Mouse (Mus musculus) brain, adult 2 months (tissue): ENCODE results near the gene Acsl4.
A peak's percentile ranks its signal among the peaks of the same experiment; 100 is the strongest.

Source experiments
- DNase-seq: peaks from one replicate; pipeline ENCODE4 v3.0.0; 2011; ENCODE audit warnings: low read depth, low spot score

The Acsl4 gene

DNA sequence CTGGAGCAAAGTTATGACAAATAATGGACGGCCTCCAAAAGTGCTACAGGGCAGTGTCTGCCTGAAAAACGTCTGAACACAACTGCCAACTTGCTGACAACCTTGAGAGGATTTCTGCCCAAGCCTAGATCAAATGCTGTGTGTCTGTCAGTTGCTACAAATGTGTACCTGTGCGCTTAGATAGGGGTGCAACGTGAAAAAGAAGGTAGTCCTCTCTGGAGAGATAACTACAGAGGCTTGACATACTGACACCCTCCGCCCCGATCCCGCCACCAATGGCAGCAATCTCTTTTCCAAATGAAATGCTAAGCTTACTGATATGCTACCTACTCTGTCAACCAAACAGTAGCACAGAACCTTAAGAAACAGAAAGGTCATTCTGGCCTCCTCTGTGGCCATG, 31.3 kb downstream of the Acsl4 start:
- DNase-seq: no peak

DNA sequence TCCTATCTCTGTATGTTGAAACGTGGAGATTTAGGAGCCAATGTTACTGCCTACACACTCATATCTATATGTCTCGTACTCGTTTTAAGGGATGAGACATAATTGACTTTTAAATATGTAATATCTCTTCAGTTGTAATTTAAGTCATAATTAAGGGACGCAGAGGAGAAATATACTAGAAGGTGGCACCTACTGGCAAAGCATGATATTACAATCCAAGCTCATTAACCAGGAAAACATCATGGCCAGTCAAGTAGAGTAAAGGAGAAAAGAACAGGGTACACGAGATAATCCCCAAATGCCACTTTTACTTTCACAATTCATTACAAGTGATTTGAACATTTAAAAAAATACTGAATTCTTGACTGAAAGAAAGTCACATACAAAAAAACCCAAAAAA, 31.9 kb downstream of the Acsl4 start:
- no peak for DNase-seq

DNA sequence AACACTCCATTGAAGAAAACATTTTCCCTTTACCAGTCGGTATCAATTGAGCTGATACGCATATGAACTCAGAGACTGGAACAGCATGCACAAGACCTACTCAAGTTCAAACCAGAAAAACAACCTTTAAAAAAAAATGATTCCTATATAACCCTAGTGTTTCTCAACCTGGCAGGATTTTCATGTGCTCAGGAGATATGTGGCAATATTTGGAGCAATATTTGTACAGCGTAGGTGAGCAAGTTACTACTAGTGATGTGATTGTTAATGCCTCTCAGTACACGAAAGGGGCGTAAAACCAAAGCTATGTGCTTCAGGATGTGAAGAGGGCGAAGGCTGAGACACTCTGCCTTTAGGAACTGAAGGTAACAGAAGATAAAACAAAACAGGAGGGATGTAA, 54.1 kb downstream of the Acsl4 start:
- no peak for DNase-seq

DNA sequence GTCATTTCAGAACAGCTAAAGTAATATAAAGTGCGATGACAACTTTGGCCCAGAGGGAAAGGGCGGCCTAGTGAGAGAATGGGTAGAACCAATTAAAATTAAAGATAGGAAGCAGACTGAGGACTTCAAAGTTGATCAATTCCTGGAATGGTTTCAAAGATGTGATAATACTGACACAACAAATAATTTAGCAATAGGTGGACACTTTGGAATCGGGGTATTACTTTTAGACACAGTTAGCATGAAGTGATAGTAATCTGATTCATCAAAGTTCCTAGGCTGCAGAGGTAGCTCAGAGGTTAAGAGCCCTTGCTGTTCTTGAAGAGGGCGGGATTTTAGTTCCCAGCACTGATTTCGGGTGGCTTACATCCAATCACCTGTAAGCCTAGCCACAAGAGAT, 54.8 kb downstream of the Acsl4 start:
- no peak for DNase-seq

DNA sequence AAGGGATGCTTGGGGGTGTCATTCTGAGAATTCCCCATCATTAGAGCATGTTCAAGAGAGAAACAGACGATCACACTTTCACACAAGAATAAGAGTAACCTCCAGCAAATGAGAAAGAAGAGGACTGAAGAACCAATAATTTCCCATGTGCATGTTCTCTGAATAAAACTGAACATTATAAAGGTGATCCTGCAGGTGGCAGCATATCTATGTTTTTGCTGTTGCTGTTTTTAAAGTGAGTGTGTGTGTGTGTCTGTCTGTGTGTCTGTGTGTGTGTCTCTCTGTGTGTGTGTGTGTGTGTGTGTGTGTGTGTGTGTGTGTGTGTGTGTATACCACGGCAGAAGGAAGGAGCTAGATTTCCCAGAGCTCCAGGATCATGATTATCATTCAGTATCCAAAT, 64.6 kb downstream of the Acsl4 start:
- peak; percentile 23 for DNase-seq

DNA sequence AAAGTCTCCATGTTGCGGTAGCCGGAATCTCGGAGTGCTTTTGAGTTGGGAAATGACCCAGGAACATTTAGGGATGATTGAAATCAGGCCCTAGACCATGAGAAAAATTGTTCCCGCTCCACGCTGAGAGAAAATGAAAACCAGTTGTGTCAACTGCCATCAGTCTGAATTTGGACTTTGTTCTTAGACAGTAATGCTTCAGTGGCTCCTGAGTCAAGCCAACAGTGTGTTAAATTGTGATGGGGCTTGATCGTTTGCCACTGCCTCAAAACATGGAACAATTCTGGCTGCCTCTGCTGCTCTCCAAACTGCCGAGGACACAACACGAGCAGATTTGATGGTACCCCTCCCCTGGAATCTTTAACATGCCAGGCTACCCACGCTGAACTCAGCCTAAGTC, 74.2 kb downstream of the Acsl4 start:
- DNase-seq: no peak

DNA sequence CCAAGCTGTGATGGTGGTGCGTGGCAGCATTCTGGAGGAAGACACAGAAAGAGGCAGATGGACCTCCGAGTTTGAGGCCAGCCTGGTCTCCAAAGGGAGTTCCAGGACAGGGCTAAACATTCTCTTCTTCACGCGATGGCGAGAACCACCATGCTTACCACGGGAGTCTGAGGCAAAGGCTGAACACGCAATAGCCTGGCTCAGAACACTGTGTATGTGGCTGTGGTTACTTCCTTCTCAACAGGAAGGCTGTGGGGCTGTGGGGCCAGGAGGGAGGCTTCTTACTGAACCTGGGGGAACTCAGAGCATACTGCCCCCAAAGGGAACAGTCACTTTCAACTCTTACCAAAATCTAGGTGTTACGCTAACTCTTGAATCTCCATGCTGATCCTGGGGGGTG, 75.1 kb downstream of the Acsl4 start:
- no peak for DNase-seq

DNA sequence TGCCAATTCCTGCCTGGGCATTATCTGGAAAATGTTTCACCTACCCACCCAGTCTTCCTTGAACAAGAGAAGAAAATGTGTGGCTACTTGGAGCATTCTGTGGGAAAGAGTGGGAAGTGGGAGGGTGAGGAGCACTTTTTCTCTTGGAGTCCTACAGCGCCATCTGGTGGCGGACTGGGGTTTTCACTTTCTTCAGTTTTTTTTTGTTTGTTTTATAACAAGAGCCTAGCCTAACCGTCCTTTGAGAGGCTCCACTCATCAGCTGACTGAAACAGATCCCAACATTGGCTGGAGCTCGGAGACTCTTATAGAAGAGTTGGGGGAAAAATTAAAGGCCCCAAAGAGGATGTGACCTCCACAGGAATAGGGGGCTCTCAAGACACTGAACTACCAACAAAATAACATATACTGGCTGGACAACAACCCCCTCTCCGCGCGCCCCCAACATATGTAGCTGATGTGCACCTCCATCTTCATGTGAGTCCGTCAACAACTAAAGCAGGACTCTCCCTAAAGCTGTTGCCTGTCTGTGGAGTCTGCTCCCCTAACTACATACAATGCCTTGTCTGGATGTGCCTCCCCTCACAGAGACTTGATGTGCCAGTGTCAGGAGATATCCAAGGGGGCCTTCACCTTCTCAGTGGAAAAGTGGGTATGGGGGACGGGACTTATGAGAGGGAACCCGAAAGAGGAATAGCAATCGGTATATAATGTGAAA, 75.9 kb downstream of the Acsl4 start:
- DNase-seq: peak; percentile 88

DNA sequence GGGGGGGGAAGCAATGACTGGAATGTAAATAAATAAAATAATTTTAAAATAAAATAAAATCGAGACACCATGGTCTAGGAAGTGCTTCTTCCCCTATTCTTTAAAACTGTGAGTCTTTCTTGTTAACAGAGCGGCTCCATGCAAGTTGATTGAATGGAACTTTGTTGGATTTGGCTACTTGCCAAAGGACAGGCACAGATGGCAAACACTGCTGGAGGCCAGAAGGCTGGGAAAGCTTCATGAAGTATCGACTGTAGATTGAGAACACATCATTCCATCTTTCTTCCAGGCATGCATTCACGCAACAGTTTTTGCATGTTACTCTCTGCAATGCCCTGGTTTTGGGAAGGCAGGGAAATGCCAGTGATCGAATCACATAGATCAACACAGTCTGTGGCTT, 79.9 kb downstream of the Acsl4 start:
- DNase-seq: peak; percentile 69

DNA sequence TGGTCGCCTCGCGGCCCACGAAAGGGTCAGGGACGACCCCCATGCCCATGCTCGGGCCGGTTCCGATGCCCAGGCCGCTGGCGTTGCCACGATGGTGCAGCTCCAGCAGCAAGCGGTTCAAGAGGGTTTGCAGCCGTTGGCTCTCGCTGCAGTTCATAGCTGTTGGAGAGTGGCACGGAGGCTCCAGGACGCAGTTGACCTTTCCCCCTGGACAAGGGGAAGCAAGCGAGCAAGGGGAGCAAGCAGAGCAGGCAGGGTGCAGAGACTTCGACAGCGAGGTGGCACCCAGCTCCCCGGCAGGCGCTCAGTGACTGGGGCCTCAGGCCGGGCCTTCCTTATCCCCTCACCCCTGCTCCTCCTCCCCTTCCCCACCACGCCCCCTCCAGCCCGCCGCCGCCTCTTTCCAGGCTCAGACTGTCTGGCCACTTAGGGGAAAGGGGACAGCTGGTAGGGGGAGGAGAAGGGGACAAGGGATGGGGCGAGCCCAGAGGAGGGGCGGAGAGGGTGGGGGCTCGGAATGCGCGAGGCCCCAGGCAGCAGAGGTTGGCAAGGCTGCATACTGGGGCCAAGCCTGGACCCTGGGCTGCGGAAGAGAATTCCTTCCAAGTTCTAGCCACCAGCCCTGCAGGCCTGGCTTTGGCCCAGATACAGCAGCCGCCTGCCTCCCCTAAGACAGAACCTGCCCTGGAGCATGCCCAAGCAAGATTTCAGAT, 84.3 kb downstream of the Acsl4 start, which contains the start of gene Kcne1l:
Gene Kcne1l, minus strand, starts transcription at position 426 of the 713 bp plus-strand sequence.
- DNase-seq: no peak

DNA sequence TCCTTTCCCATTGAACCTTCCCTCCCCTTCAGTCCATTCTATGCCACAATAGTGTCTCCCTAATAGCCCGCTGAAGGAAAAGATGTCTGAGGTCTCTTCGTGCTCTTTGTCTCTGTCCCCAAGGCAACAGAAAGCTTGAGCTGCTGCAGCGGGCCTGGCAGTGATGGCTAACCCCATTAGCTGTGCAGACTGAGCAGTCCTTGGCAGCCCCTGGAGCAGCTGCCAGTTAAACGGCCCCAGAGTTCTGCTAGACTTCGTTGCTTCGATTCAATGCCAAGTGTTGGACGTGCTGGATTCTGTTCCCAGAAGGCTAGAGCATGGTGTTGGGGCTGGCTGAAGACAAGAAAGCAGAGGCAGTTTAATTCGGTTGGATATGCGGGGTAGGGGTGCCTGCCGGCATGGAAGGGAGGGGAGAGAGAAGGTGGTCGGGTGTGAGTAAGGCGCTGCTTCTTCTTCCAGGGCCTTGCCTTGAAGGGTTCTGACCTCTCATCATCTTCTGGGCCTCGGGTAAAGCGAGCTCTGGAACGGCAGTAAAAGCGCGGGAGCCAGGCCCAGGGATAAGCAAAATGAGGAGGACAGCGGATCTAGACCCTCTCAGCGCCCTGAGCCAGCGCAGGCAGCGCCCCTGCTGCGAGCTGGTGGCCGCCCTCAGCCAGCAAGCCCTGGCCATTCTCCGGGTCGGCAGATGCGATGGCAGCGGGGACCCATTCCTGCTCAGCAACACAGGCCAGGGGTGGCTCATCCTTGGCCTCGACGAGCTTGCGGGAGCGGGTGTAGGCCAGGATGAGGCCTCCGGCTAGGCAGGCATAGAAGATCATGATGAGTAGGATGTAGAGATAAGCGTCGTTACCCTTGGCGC, 85.1 kb downstream of the Acsl4 start:
- peak; percentile 11 for DNase-seq

DNA sequence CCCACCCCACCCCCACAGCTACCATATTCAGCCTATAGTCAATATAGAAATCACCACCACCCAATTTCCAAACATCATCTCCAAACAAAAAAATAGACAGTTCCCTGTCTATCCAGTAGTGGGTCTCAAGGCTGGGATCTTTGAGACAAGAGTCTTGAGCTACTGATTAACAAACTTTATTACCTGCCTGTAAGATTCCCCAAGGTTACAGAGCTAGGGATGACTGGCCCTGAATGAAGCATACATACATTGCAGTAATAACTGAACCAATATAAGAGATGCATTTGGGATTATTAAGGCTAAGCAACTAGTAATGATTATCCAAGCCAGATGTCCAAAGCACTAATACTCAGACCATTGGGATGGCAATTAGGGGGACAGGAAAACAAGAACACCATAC, 85.7 kb downstream of the Acsl4 start:
- no peak for DNase-seq

DNA sequence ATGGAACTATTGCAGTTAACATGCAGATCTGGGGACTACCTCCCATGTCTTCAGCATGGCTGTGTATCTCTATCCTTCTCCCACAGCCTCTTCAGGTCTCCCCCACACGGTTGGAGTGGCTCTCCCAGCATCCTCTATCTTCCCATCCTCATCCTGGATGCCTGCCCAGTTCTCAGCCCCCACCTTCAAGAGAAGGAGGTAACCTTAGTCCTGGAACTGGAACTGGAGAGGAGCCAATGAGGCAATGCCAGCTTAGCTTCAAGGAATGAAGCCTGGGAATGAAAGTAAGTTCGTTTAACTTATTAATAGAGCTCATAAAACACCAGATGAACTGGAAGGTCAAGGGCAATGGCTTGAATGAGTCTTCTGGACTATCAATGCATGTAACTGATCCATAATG, 86.9 kb downstream of the Acsl4 start:
- DNase-seq: no peak

DNA sequence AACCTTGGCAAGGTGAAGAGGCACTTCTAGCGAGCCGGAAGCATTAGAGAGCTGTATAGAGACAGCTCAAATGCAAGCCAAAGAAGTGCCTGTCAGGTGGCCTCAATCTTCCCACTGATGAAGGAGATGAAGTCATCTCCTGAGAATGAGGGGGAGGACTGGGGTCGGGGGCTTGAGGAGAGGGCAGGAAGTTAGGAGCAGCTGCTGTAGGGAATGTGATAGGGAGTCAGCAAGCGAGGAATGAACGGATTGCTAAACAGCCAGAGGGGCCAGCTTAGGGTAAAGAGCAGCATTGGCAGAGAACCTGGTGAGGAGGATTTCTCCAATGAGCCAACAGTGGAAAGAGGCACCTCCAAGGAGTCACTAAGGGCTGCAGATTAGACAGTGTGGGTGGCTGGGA, 104.4 kb downstream of the Acsl4 start:
- DNase-seq: no peak

DNA sequence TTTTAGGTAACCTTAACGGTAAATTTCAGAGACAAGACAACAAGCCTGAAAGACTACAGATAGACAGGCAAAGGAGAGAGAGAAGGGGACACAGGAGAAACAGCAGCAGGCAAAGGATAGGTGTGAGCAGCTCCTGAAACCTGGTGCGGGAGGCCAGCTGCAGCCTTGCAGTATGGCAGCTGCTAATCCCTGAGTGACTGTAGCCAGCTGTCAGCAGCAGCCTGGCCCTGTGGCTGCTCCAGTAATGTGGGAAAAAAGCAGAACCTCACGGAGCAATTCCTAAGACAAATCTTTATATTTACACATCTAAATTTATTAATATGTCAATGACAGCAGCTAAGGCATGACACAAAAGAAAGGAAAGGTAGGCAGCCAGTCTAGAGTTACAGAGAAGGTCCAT, 113.8 kb downstream of the Acsl4 start:
- peak; percentile 1 for DNase-seq

DNA sequence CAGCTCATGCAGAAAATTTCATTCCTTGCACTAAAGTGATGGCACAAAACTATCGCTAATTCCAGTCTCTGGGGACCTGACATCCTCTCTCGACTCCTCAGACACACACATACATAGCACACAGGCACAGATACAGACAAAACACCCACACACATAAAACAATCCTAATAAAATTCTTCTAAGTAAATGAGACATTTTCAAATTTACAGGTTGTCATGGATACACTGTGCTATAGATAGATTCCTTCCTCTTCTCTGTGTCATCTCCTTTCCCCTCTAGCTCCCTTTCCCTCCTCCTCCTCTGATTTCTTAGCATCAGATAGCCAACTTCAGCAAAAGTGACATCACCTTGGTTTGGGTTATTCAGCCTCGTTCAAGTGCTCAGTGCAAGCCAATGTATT, 114.3 kb downstream of the Acsl4 start:
- peak; percentile 21 for DNase-seq
